In genomic region chr1:21008891-21009290, GRCm38 (mm10) we compare ENCODE assay signal across 10 mouse cellular contexts. TPM values are rescaled to one million over a fixed set of nuclear protein-coding genes. Genes with fewer than 3 reads are reported as not detected.
DNase-seq lines count a peak whose midpoint lies in the region; ATAC-seq and TF ChIP-seq lines count a peak whose summit lies in the region.
"Had no signal": no experiment of that assay in that cellular context is flagged by ENCODE, and none has a peak within 500 bp of the region (broad histone marks: within the 10 kb centered on the region; RNA-seq: fewer than 3 reads in every experiment).

No protein-coding gene starts in this region.

- ATAC-seq in heart, embryonic 12.5 days (ENCODE audit: insufficient number of reproducible peaks, low FRiP score), result no peak; the same call in 1 of the 2 replicates
- no peak for ATAC-seq in hindbrain, embryonic 13.5 days (ENCODE audit: low FRiP score)

- no peak overlapping the region for H3K4me3 ChIP-seq in thymus, adult 2 months (ENCODE audit: control insufficient read depth, insufficient read depth, low read length)
- H3K4me3 ChIP-seq in heart, embryonic 12.5 days, result no peak overlapping the region
- H3K4me3 ChIP-seq in olfactory bulb, adult 2 months (ENCODE audit: insufficient read depth, low read depth, low read length), result no peak overlapping the region
- no peak overlapping the region for H3K4me3 ChIP-seq in hindbrain, embryonic 13.5 days

- no peaks in the 10 kb centered on the region for H3K9me3 ChIP-seq in heart, embryonic 12.5 days (replicated peaks)
- no peaks in the 10 kb centered on the region for H3K9me3 ChIP-seq in hindbrain, embryonic 13.5 days

- no peak for TF ChIP-seq POLR2A in thymus, adult 2 months (IDR thresholded peaks at IDR 0.05; ENCODE audit: control insufficient read depth, extremely low read depth, insufficient read depth, low read length, poor library complexity)
- TF ChIP-seq POLR2A in olfactory bulb, adult 2 months (IDR thresholded peaks at IDR 0.05; ENCODE audit: insufficient read depth, low read depth, low read length), result no peak

- no peak overlapping the region for H3K4me2 ChIP-seq in heart, embryonic 12.5 days
- no peak overlapping the region for H3K4me2 ChIP-seq in hindbrain, embryonic 13.5 days

- WGBS in thymus, adult 2 months, result 62% methylated on average over 4 of the region's 4 CpGs
- 44% methylated on average over 4 of the region's 4 CpGs for WGBS in heart, embryonic 12.5 days
- WGBS in olfactory bulb, adult 2 months, result 39% methylated on average over 4 of the region's 4 CpGs
- 76% methylated on average over 4 of the region's 4 CpGs for WGBS in hindbrain, embryonic 13.5 days

- H3K9ac ChIP-seq in heart, embryonic 12.5 days, result no peak overlapping the region
- H3K9ac ChIP-seq in hindbrain, embryonic 13.5 days, result no peak overlapping the region

- H3K4me1 ChIP-seq in thymus, adult 2 months (replicated peaks; ENCODE audit: control insufficient read depth, insufficient read depth, low read length), result peaks cover 25% of the 10 kb centered on the region
- H3K4me1 ChIP-seq in heart, embryonic 12.5 days (replicated peaks), result peaks cover 27% of the 10 kb centered on the region
- peaks cover 25% of the 10 kb centered on the region for H3K4me1 ChIP-seq in olfactory bulb, adult 2 months (ENCODE audit: control insufficient read depth, insufficient read depth, low read length)
- no peaks in the 10 kb centered on the region for H3K4me1 ChIP-seq in hindbrain, embryonic 13.5 days (replicated peaks)

- peak overlapping the region; percentile 25; the same call in 1 of the 2 replicates for H3K27ac ChIP-seq in thymus, adult 2 months (ENCODE audit: control insufficient read depth, insufficient read depth, low read length)
- H3K27ac ChIP-seq in heart, embryonic 12.5 days (ENCODE audit: poor library complexity, severe bottlenecking), result peak overlapping the region; percentile 36
- peak overlapping the region; percentile 88 for H3K27ac ChIP-seq in olfactory bulb, adult 2 months (ENCODE audit: insufficient read depth, low read depth, low read length)
- no peak overlapping the region for H3K27ac ChIP-seq in hindbrain, embryonic 13.5 days
- H3K27ac ChIP-seq: macrophage had no signal

- no peaks in the 10 kb centered on the region for H3K27me3 ChIP-seq in thymus, adult 2 months (ENCODE audit: control insufficient read depth, insufficient read depth, low read length)
- H3K27me3 ChIP-seq in heart, embryonic 12.5 days (replicated peaks), result no peaks in the 10 kb centered on the region
- no peaks in the 10 kb centered on the region for H3K27me3 ChIP-seq in hindbrain, embryonic 13.5 days

- DNase-seq in adrenal gland, adult (ENCODE audit: inconsistent age in 2 of 2, low spot score in 1 of 2), result peak; percentile 62 to 77
- no peak for DNase-seq in adrenal gland, postnatal 4 days (ENCODE audit: low spot score in 2 of 2)
- DNase-seq in thymus, adult 2 months, result no peak
- DNase-seq in thymus, postnatal 14 days, result no peak
- DNase-seq in layer of hippocampus, postnatal 14 days (ENCODE audit: low spot score in 2 of 2), result no peak
- DNase-seq: spleen, adult 18-20 months had no signal

- no peak for TF ChIP-seq CTCF in thymus, adult 2 months (IDR thresholded peaks at IDR 0.05; ENCODE audit: borderline replicate concordance, control insufficient read depth, extremely low read depth, insufficient read depth, low read length, poor library complexity)
- no peak for TF ChIP-seq CTCF in olfactory bulb, adult 2 months (IDR thresholded peaks at IDR 0.05; ENCODE audit: insufficient read depth, low read depth, low read length)

- H3K36me3 ChIP-seq in thymus, adult 2 months (ENCODE audit: control insufficient read depth, insufficient read depth, low read length), result no peaks in the 10 kb centered on the region; the same call in 1 of the 2 replicates
- H3K36me3 ChIP-seq in heart, embryonic 12.5 days, result peaks cover 54% of the 10 kb centered on the region
- peaks cover 11% of the 10 kb centered on the region for H3K36me3 ChIP-seq in hindbrain, embryonic 13.5 days

RNA-seq across cellular contexts. Expression of gene Efhc1, which starts 57.5 kb away (rescaled TPM):
- 1 to 10 TPM; 3.0 to 3.4 TPM for total RNA-seq in adrenal gland, postnatal 4 days (2021)
- 0.55 and 2.6 TPM in 2 replicates for polyA plus RNA-seq in thymus, adult 2 months (2012; rRNA removed)
- polyA plus RNA-seq in heart, embryonic 12.5 days (2016; fragmentation: Nextera tagmentation; extraction: Ambion mirVana), result 0.99 and 1.1 TPM in 2 replicates
- not detected in 2 replicates for polyA plus RNA-seq in olfactory bulb, adult 2 months (2012; ENCODE audit: insufficient read depth, insufficient read length, low replicate concordance, missing spikeins)
- polyA plus RNA-seq in hindbrain, embryonic 13.5 days (2015; fragmentation: Nextera tagmentation; extraction: Ambion mirVana), result 2.6 and 3.5 TPM in 2 replicates
- 1 to 10 TPM; 2.2 to 2.7 TPM for total RNA-seq in layer of hippocampus, postnatal 14 days (2021)

Comparison
In these comparisons a context has a peak if more than half of its experiments do, and no peak if none do; other contexts are left out.
1. DNase-seq: peak in adrenal gland, adult (2 of 2); none in adrenal gland, postnatal 4 days (0 of 2), thymus, adult 2 months (single experiment), thymus, postnatal 14 days (single experiment) and layer of hippocampus, postnatal 14 days (0 of 2).